Mouse (Mus musculus) hindbrain, embryonic 16.5 days (tissue): ENCODE measurements around the gene Tmem79. TPM values are rescaled to one million over a fixed set of nuclear protein-coding genes. Genes with fewer than 3 reads are reported as not detected.
"Not testable (repeated sequence)": the region's sequence is repeated elsewhere in the genome, so short reads cannot be mapped to it uniquely, and the experiment has no call there.

Source experiments
- ATAC-seq: fragments of 200-750 bp; cut with Nextera tagmentation; 2 replicates; pipeline ENCODE4 v1.8.0; 2017; ENCODE audit warnings: moderate TSS enrichment, moderate library complexity
- H3K27ac ChIP-seq: fragments of 300-500 bp; sonication (generic); 2 replicates; pipeline ENCODE4 v1.5.1; 2014; ENCODE audit warnings: low read depth, mild to moderate bottlenecking, control low read depth, low read length, moderate library complexity
- H3K27me3 ChIP-seq: fragments of 300-500 bp; sonication (generic); replicated peaks from 2 replicates; pipeline ENCODE4 v1.6.1; 2014; ENCODE audit warnings: low read length; ENCODE audit not compliant: control insufficient read depth, insufficient read depth
- H3K36me3 ChIP-seq: fragments of 300-500 bp; sonication (generic); 2 replicates; pipeline ENCODE4 v1.6.1; 2014; ENCODE audit warnings: mild to moderate bottlenecking, low read length, moderate library complexity, mixed read lengths; ENCODE audit not compliant: control insufficient read depth, insufficient read depth
- H3K4me1 ChIP-seq: fragments of 300-500 bp; sonication (generic); 2 replicates; pipeline ENCODE4 v1.6.1; 2014; ENCODE audit warnings: low read depth, low read length; ENCODE audit not compliant: control insufficient read depth, insufficient read depth
- H3K4me2 ChIP-seq: fragments of 300-500 bp; sonication (generic); 2 replicates; pipeline ENCODE4 v1.6.1; 2014; ENCODE audit warnings: mild to moderate bottlenecking, low read length, control low read depth, moderate library complexity
- H3K4me3 ChIP-seq: fragments of 300-500 bp; sonication (generic); 2 replicates; pipeline ENCODE4 v1.5.1; 2014; ENCODE audit warnings: mild to moderate bottlenecking, low read length, control low read depth, moderate library complexity
- H3K9ac ChIP-seq: fragments of 300-500 bp; sonication (generic); 2 replicates; pipeline ENCODE4 v1.6.1; 2014; ENCODE audit warnings: low read depth, mild to moderate bottlenecking, control low read depth, low read length, moderate library complexity
- H3K9me3 ChIP-seq: fragments of 300-500 bp; sonication (generic); 2 replicates; pipeline ENCODE4 v1.6.1; 2014; ENCODE audit warnings: mild to moderate bottlenecking, low read length, moderate library complexity; ENCODE audit not compliant: control insufficient read depth
- WGBS: fragments of 180-500 bp; shearing (Covaris S2); extraction: QIAGEN DNeasy Blood & Tissue Kit; methylation state at CpG from one replicate; pipeline ENCODE4 v1.1.7; 2014; 5-methylcytosine and 5-hydroxymethylcytosine counted together
- polyA plus RNA-seq: library from polyadenylated mRNA; unstranded; fragments of >200 nt; fragmentation: Nextera tagmentation; extraction: Ambion mirVana; gene quantifications from 2 replicates; pipeline ENCODE4 v1.2.1, GENCODE M21; 2015

Tmem79 gene
- polyA plus RNA-seq, 1 experiment from 2014 or later: 1.3 TPM

DNA sequence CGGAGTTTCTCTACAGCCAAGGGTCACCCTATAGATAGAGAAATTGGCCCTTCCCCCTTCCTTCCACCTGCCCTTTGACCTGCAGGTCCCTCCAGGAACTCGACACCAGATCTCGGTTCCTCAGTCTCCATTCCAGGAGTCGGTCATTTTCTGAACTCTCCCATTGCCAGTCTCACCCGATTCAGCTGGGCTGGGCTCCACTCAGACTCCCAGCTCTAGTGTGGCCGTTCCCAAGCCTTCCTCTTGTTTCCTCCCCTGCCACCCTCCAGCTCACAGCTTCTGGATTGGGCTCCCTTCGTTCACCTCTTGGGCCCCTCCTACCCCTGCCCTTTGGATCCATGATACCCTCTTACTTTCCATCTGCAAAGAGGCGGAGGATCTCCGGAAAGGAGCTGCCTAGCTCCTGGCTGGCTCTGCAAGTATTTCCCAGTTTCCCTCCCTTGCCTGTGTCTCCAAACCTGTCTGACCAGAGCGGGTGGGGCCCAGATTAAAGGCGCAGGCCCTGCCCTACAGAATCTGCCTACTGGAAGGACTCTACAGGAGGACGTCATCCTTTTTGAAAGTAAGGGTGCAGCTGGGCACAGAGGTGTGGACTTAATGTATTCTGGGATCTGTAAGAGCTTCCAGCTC, 1.8 kb downstream of the Tmem79 start:
- Histone ChIP-seq H3K4me3 (no peak overlapping the region), H3K4me1 (peaks cover 13% of the 10 kb centered on the region), H3K9ac (no peak overlapping the region), H3K36me3 (no peaks in the 10 kb centered on the region; the same call in 1 of the 2 replicates), H3K9me3 (no peaks in the 10 kb centered on the region), H3K27ac (no peak overlapping the region), H3K27me3 (no peaks in the 10 kb centered on the region), H3K4me2 (no peak overlapping the region)
- no peak for ATAC-seq
- 65% methylated on average over 12 of the region's 12 CpGs for WGBS

DNA sequence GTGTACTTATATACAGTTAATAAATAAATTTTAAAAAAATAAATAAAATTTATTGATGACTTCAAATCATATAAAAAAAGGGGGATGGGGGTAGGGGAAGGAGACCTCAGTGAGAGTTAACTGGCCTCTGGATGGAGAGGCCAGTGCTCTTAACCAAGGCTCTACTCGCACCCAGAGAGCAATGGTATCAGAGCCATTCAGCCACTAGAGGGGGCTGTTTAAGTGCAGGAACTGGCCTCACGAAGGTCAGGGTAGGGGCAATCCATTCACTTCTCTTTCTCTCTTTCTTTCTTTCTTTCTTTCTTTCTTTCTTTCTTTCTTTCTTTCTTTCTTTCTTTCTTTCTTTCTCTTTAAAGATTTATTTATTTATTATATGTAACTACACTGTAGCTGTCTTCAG, 4.7 kb downstream of the Tmem79 start:
- Histone ChIP-seq H3K4me2 (no peak overlapping the region), H3K9me3 (no peaks in the 10 kb centered on the region), H3K4me1 (peaks cover 6% of the 10 kb centered on the region), H3K27me3 (no peaks in the 10 kb centered on the region), H3K36me3 (peaks cover 5% of the 10 kb centered on the region), H3K27ac (no peak overlapping the region), H3K9ac (no peak overlapping the region), H3K4me3 (no peak overlapping the region)
- WGBS: 25% methylated on average over 2 of the region's 2 CpGs
- ATAC-seq: no peak

DNA sequence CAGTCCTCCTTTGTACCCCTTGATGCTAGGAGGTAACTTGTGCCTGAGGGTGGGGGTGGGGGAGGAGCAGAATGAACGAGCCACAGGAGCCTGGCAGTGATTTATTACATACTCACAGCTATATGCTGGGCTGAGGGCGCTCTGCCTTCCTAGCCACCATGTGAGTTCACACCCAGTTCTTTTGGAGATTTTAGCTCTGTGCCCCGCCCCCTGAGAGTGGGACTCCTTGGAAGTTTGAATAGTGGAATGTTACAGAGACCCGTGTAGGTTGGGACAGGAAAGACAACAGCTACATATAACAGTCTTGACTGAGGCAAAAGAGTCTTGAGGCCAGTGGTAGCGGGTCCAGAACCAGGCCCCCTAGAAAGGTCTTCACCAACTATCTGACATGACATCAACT, 7.0 kb downstream of the Tmem79 start:
- no peak for ATAC-seq
- H3K9me3 ChIP-seq: no peaks in the 10 kb centered on the region
- H3K27me3 ChIP-seq: no peaks in the 10 kb centered on the region
- no peak overlapping the region for H3K27ac ChIP-seq
- peaks cover 12% of the 10 kb centered on the region for H3K4me1 ChIP-seq
- 75% methylated on average over 5 of the region's 5 CpGs for WGBS
- no peak overlapping the region for H3K9ac ChIP-seq
- H3K4me2 ChIP-seq: no peak overlapping the region
- H3K4me3 ChIP-seq: no peak overlapping the region
- H3K36me3 ChIP-seq: peaks cover 5% of the 10 kb centered on the region

DNA sequence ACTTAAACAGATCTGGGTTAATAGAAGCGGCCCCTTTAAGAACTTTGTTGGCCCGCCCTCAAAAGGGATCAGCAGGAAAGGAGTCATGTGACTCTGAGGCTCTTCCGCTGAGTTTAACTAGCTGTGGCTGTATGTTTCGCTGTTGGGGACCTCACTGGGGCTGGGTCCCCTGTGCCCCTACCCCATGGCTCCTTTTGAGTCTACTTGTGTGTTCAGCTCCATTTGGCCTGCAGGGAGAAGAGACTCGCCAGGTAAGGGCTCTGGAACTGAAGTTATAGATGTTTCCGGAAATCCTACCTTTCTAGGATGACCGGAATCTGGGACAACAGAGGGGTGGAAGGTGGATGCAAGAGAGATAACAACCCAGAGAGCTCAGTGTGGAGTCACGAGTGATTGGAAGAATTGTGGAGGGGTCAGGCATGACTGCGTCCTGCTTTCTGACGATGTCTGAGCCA, 11.0 kb downstream of the Tmem79 start, which contains the start of gene Glmp:
Gene Glmp, plus strand, starts transcription at position 73 of the 455 bp plus-strand sequence.
- Histone ChIP-seq H3K27me3 (no peaks in the 10 kb centered on the region), H3K36me3 (peaks cover 31% of the 10 kb centered on the region), H3K4me1 (peaks cover 12% of the 10 kb centered on the region), H3K9ac (peak within 1 kb of the TSS; percentile 83), H3K9me3 (no peaks in the 10 kb centered on the region), H3K27ac (peak within 1 kb of the TSS; percentile 48; the same call in 1 of the 2 replicates), H3K4me2 (peak within 1 kb of the TSS; percentile 83), H3K4me3 (peak within 1 kb of the TSS; percentile 85)
- peak; percentile 82 for ATAC-seq
- WGBS: 2% methylated on average over 10 of the region's 10 CpGs

DNA sequence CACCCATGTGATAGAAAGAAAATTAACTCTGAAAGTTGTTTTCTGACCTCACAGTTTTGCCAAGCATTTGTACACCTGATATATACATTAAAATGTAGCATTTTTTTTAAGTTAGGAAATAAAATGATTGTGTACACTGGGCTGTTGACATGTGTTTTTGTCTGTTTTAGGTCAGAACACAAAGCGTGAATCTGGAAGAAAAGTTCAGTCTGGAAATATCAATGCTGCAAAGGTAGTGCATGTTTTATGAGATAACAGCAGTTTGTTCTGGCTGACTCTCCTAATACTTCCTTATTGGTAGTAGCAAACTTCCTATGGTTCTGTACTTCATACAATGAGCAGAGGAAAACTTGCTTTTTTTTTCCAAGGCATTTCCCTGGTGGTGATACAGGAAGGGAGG, 36.8 kb downstream of the Tmem79 start:
- ATAC-seq: no peak
- Histone ChIP-seq H3K36me3 (peaks cover 34% of the 10 kb centered on the region), H3K4me3 (no peak overlapping the region), H3K9me3 (no peaks in the 10 kb centered on the region), H3K9ac (no peak overlapping the region), H3K4me2 (no peak overlapping the region), H3K27ac (no peak overlapping the region), H3K4me1 (peaks cover 17% of the 10 kb centered on the region), H3K27me3 (no peaks in the 10 kb centered on the region)
- 79% methylated on average over 1 of the region's 1 CpGs for WGBS

DNA sequence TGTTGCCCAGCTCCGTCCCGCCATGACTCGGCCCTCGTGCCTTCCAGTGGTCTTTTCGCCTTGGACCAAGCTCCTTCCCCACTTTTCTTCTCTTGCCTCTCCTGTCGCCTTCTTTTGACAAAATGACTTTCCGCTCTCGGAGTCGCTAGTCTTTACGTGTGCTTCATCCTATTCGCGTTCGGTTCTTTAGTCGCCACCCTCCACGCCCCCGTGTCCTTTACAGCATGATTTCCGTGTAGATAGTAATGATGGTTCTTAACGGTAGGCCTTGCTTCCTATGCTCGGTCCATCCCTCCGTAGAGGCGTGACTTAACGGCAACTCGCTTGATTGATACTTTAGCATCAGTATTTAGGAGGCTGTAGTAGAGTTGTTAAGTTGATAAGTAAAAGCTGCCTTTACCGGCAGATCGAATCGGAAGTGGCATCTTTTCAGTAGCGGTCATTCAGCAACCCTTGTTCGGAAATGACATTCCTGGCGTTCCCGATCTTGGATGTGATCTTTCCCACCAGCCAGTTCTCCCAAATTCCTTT, 38.6 kb downstream of the Tmem79 start:
- peak overlapping the region; percentile 82 for H3K4me3 ChIP-seq
- H3K36me3 ChIP-seq: peaks cover 23% of the 10 kb centered on the region
- H3K4me2 ChIP-seq: peak overlapping the region; percentile 75
- peak overlapping the region; percentile 93 for H3K27ac ChIP-seq
- H3K9me3 ChIP-seq: no peaks in the 10 kb centered on the region
- H3K27me3 ChIP-seq: no peaks in the 10 kb centered on the region
- no peak for ATAC-seq
- H3K9ac ChIP-seq: peak overlapping the region; percentile 88
- WGBS: under 1% methylated on average over 30 of the region's 30 CpGs
- H3K4me1 ChIP-seq: peaks cover 17% of the 10 kb centered on the region

DNA sequence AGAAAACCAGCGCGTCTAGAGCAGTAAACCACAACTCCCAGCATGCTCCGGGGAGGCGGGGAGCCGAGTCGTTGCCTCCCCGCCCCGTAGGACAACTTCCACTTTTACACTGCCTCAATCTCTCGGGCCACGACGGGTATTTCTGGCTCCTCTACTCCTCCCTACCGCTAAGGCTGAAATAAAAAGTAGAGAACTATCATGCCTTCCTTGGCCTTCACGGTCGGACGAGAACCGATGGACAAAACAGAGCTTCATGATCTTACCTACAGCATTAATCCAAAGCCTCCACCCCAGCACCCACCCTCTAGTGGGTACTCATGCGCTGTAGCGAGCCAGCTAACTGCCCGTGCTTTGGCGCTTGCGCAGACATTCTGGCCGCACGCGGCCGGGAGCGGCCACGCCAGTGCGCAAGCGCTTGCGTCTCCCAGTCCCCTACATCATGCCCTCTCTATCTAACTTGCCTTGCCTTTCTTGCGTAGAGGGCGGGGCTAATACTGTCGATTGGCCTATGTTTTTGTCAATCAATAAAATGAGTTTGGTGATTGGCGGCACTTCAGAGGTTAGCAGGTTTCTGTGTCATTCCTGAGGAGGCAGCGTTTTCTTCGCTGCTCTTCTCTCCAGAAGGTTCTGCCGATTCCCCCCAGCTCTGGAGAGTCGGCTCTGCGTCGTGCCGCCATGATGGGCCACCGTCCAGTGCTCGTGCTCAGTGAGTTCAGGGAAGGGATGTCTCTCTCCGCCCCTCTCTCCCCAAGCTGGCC, 39.2 kb downstream of the Tmem79 start, which contains the start of the genes Tsacc and Cct3:
Gene Tsacc, minus strand, starts transcription at position 439 of the 758 bp plus-strand sequence.
Gene Cct3, plus strand, starts transcription at position 556 of the 758 bp plus-strand sequence.
- H3K27me3 ChIP-seq: no peaks in the 10 kb centered on the region
- ATAC-seq: peak; percentile 100
- H3K4me3 ChIP-seq: peak within 1 kb of the TSS; percentile 82
- peak within 1 kb of the TSS; percentile 88 for H3K9ac ChIP-seq
- under 1% methylated on average over 44 of the region's 44 CpGs for WGBS
- H3K4me2 ChIP-seq: peak within 1 kb of the TSS; percentile 79
- H3K36me3 ChIP-seq: peaks cover 19% of the 10 kb centered on the region
- H3K27ac ChIP-seq: peak within 1 kb of the TSS; percentile 93
- H3K4me1 ChIP-seq: peaks cover 17% of the 10 kb centered on the region
- no peaks in the 10 kb centered on the region for H3K9me3 ChIP-seq

DNA sequence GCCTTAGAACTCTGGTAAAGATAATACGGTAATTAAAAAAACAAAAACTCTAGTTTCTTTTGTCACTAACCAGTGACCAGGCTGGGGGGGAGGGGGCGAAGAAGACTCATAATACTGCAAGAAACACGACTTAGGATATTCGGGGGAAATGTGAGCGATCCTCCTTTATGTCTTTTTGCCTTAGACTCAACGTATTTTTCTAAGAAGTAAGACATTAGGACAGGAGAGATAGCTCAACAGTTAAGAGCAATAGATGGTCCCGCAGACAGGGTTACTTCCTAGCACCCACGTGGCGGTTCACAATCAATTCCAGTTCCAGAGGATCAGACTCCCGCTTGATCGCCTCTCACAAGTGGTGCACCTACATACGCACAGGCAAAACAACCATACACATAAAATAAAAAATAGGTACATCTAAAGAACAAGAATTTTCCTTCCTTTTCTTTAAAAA, 39.8 kb downstream of the Tmem79 start:
- WGBS: 1% methylated on average over 12 of the region's 12 CpGs
- Histone ChIP-seq H3K4me1 (peaks cover 17% of the 10 kb centered on the region), H3K9ac (peak overlapping the region; percentile 66), H3K27me3 (no peaks in the 10 kb centered on the region), H3K36me3 (peaks cover 13% of the 10 kb centered on the region), H3K4me2 (peak overlapping the region; percentile 79), H3K9me3 (no peaks in the 10 kb centered on the region), H3K27ac (peak overlapping the region; percentile 93), H3K4me3 (peak overlapping the region; percentile 82)
- ATAC-seq: peak; percentile 5; the same call in 1 of the 2 replicates

DNA sequence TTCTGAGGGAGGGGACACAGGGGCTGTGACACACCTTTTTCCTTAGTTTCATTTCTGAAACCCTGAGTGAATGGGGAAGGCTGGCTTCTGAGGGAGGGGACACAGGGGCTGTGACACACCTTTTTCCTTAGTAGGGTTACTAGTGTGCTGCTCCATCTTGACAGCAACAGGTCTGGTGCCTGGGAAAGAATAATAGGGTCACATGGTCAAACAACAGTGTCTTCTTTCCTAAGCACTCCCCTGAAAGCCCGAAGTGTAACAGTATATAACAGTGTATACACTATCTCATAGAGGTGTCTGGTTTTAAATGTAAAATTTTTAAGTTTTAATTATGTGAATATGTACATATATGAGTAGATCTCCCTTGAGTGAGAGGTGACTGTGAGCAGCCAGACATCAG, 40.7 kb downstream of the Tmem79 start:
- WGBS: 75% methylated on average over 1 of the region's 1 CpGs
- ATAC-seq, H3K9ac ChIP-seq, H3K9me3 ChIP-seq, H3K4me3 ChIP-seq, H3K27ac ChIP-seq, H3K36me3 ChIP-seq, H3K27me3 ChIP-seq, H3K4me2 ChIP-seq: not testable (repeated sequence)
- H3K4me1 ChIP-seq: peaks cover 17% of the 10 kb centered on the region
